Mouse (Mus musculus) lung, embryonic 16.5 days (tissue): Measurements from ENCODE around the gene Stra6l. TPM values are rescaled to one million over a fixed set of nuclear protein-coding genes. Genes with fewer than 3 reads are reported as not detected.

ENCODE experiments used
- ATAC-seq: fragments of 200-750 bp; cut with Nextera tagmentation; 2 replicates; pipeline ENCODE4 v1.8.0; 2017; ENCODE audit warnings: low read depth, mild to moderate bottlenecking, moderate library complexity
- H3K27ac ChIP-seq: fragments of 300-500 bp; sonication (generic); 2 replicates; pipeline ENCODE4 v1.5.1; 2014; ENCODE audit warnings: mild to moderate bottlenecking, control low read depth, low read length
- H3K27me3 ChIP-seq: fragments of 300-500 bp; sonication (generic); 2 replicates; pipeline ENCODE4 v1.6.1; 2014; ENCODE audit warnings: low read depth, low read length, mixed read lengths; ENCODE audit not compliant: control insufficient read depth, insufficient read depth
- H3K36me3 ChIP-seq: fragments of 300-500 bp; sonication (generic); 2 replicates; pipeline ENCODE4 v1.6.1; 2014; ENCODE audit warnings: low read length; ENCODE audit not compliant: control insufficient read depth, insufficient read depth
- H3K4me1 ChIP-seq: fragments of 300-500 bp; sonication (generic); replicated peaks from 2 replicates; pipeline ENCODE4 v1.6.1; 2014; ENCODE audit warnings: low read length, mixed read lengths; ENCODE audit not compliant: control insufficient read depth, insufficient read depth
- H3K4me2 ChIP-seq: fragments of 300-500 bp; sonication (generic); 2 replicates; pipeline ENCODE4 v1.6.1; 2014; ENCODE audit warnings: low read depth, low read length, control low read depth
- H3K4me3 ChIP-seq: fragments of 300-500 bp; sonication (generic); 2 replicates; pipeline ENCODE4 v1.5.1; 2014; ENCODE audit warnings: mild to moderate bottlenecking, low read length, control low read depth
- H3K9ac ChIP-seq: fragments of 300-500 bp; sonication (generic); 2 replicates; pipeline ENCODE4 v1.6.1; 2014; ENCODE audit warnings: low read length, control low read depth
- H3K9me3 ChIP-seq: fragments of 300-500 bp; sonication (generic); 2 replicates; pipeline ENCODE4 v1.6.1; 2016; ENCODE audit warnings: low read length; ENCODE audit not compliant: control insufficient read depth
- WGBS: fragments of 180-500 bp; shearing (Covaris S2); extraction: QIAGEN DNeasy Blood & Tissue Kit; methylation state at CpG from one replicate; pipeline ENCODE4 v1.1.7; 2014; 5-methylcytosine and 5-hydroxymethylcytosine counted together
- polyA plus RNA-seq: library from polyadenylated mRNA; unstranded; fragments of >200 nt; fragmentation: Nextera tagmentation; extraction: Ambion mirVana; gene quantifications from 2 replicates; pipeline ENCODE4 v1.2.1, GENCODE M21; 2015

The Stra6l gene
- polyA plus RNA-seq, 1 experiment from 2014 or later, result 0.03 TPM

- no peak for ATAC-seq
- Histone ChIP-seq H3K9me3 (no peaks in the 10 kb centered on the region), H3K9ac (no peak overlapping the region), H3K36me3 (no peaks in the 10 kb centered on the region), H3K4me2 (no peak overlapping the region), H3K4me1 (no peaks in the 10 kb centered on the region), H3K4me3 (no peak overlapping the region), H3K27ac (no peak overlapping the region), H3K27me3 (no peaks in the 10 kb centered on the region)
- WGBS, result 67% methylated on average over 4 of the region's 4 CpGs
Measured at GRCm38 (mm10) chr4:45928561-45928960, 80.1 kb downstream of the Stra6l start.

Other genes with a start within 250 kb of the Stra6l start
- gene Aldh1b1, start 49.6 kb upstream of the Stra6l start, polyA plus RNA-seq, result 9.4 and 10.3 TPM in 2 replicates
- 0.08 TPM in 1 of 2 replicates, not detected in the other for gene Igfbpl1, start 21.7 kb upstream of the Stra6l start, polyA plus RNA-seq
- 1.5 and 1.7 TPM in 2 replicates for gene Ccdc180, start 41.6 kb downstream of the Stra6l start, polyA plus RNA-seq
- 18.8 and 21.5 TPM in 2 replicates for gene Tdrd7, start 116.7 kb downstream of the Stra6l start, polyA plus RNA-seq
- gene Tmod1, start 190.3 kb downstream of the Stra6l start, polyA plus RNA-seq, result 10.8 and 11.4 TPM in 2 replicates